Mouse (Mus musculus): ENCODE measurements around the gene Atxn7l3.

Gene Atxn7l3

DNA sequence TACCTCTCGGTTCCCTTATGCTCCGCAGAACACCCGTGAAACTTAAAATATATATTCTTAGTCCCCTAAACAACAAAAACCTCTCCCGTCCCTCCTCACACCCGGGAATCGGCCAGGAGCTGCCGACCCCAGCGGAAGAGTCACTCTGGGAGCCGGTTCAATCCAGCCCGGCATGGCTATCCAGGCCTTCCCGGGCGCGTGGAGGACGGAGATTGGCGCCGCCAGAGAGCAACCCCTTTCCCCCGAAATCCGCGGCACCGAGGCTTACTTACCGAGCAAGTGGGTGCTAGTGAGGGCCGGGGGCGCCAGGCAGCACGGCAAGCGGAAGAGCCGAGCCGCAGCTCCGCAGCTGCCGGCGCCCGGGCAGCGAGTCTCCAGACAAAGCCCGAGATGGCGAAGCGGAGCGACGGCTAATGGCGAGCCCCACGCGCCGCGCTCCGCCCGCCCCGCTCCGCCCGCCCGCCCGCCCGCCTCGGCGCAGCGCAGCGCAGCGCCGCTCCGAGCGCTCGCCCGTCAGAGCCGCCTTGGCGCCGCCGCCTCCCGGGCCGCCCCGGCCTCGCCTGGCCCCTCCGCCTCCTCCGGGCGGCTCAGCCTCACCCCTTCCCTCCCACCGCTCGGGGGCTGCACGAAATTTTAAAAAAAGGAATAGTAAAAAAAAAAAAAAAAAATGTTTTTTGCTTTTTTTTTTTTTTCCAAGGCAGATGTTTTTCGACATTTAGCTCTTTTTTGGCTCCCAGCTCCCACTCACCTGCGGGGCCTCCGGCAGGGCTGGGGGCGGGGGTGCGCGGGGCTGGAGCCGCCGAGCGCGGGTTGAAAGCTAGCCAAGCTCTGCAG lies 22.4 kb upstream of the Atxn7l3 start:
- DNase-seq, result peak; percentile 67

DNA sequence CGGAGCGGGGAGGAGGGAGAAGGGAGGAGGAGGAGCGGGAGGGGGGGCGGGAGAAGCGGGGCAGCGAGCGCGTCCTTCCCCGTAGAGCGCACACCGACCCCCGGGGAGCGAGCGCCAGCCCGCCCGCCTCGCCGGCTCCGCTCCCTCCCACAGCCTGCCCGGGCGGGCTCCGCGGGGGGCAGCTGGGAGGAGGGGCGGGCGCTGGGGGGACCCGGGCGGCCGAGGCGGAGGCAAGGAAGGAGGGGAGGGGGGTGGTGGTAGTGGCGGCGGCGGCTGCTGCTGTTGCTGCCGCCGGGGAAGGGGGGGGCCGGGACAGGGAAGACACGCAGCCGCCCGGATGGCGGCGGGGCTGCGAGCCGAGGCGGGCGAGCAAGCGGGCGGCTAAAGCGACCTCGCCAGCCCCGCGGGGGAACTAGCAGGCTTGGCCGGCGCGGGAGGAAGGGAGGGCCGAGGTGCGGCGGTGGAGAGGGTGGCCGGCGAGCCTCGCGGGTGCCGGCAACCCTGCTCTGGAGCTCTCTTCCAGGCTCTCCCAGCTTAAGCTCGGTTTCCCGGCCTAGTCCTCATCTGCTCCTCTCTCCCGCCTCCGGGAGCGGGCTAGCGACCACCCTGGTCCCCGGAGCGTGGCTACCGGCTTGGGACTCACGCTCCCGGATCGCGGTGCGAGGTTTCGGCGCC lies 21.6 kb upstream of the Atxn7l3 start:
- DNase-seq, result peak; percentile 71

DNA sequence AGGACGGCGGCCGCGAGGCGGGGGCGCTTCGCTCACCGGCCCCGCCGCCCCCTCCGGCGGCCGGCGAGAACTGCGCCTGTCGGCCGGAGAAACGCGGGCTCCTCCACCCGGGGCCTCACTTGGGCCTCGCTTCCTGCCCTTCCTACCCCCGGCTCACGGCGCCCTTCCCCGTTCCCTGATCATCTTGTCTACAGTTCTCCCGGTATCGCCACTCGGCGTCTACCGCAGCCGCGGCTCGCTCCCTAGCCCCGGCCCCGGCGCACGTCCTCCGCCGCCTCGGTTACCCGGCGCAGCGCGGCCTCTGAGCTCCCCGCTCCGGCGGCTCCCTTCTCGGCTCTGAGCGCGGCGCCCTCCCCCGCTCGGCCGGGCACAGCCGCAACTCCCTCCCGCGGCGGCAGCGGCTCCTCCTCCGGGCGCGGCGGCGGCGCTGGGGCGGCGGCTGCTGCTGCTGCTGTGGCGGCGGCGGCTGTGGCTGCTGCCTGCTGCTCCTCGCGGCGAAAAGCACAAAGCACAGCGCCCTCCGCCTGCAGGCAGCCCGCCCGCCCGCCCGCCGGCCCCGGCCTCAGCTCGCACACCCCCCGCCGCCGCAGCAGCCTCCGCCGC lies 21.0 kb upstream of the Atxn7l3 start:
- DNase-seq, result peak; percentile 66

DNA sequence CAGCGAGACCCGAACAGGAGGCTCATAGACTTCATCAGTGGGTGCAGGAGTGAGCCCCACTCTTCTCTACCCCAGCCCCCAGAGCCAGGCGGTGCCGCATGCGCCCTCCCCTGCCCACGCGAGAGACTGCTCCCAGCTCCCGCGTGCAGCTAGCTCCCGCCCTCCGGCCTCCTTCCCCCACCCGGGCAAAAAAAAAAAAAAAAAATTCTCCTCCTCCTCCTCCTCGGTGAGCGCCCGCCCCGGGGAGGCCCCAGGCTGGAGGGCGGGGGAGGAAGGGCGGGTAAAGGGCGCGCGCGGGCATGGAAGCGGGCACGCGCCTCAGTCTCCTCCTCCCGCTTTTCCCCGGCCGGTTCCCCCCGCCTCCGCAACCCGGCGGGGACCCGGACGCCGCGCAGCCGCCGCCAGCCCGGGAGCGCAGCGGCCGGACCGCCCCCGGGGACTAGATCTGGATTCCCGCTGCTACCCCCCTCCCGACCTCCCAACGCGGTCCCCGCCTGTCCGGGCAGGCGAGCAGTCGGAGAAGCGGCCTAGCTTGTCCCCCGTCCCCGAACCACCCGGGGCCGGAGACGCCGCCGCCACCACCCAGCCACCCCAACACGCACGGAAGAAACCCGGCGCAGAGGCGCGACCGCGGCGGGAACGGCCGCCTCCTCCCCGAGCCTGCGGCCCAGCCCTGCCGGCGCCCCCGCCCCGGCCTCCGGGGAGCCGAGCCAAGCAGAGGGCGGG lies 20.3 kb upstream of the Atxn7l3 start:
- peak; percentile 86 for DNase-seq

DNA sequence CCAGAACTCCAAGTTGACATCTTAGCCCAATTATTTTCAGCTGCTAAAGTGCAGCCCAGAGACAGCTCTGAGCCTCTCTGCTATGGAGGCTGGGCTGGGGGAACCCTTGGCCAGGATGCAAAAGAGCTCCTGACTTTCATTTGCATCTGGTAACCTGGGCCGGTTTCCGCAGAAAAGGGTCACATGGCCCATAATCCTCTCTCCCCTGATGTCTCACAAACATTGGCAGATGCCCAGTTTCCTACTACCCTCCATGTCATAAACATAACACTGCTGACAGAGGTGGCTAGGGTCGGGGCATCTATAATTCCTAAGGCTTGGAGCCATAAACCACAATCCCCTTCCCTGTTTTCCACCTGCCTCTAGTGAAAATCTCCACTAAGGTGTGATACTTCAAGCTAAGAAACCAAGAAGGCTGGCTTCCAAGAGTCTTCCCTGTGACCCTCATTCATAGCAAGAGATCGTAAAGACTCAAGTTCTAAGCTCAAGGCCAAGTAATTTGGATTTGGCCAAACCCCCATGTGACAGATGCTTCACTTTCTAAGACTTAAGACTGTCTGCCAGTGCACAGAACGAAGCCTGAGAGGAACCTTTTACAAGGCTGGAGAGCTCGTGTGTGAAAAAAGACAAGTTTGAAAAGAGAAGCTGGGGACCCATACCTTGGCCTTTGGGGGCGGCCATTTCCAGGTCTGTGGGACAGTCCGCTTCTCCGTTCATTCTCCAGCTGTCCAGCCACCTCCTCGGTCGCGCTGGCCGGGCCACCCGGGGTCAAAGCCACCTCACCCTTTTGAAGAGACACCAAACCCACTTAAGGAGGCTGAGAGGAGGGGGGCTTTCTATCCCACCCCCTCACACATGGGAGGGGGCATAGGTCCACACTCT lies 19.5 kb upstream of the Atxn7l3 start:
- DNase-seq, result no peak

DNA sequence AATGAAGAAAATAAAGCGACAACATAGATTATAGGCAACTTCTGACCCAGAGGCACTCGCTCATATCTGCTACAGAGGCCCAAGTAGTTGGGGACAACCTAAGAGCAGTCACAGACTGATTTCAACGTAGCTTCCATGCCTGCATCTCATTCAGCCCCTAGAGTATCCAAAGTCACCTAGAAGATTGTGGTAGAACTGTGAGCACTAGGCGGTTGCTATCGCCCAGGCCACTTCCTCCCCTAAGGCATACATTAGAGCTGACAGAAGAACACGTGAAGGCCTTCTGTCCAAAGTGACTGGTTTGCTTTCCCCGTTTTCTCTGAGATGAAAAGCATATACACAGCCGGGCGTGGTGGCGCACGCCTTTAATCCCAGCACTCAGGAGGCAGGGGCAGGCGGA lies 17.9 kb upstream of the Atxn7l3 start:
- DNase-seq, result no peak

DNA sequence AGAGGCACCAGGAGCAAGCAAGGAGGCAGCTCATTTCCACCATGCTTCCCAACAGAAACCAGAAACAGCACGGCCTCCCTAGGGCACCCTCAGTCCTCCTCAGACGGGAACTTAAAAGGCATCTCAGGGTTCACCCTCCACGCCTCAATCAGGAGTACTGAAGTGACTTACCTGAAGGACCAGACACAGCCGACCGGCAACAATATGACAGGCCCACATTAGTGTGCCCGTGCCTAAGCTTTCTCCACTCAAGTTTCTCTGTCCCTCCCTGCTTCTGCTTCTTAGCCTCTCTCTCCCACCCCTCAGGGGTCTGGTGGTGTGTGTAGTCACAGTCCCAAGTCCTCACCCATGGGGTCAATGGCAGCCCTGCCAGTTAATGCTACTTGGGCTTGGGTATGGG lies 16.2 kb upstream of the Atxn7l3 start:
- no peak for DNase-seq

DNA sequence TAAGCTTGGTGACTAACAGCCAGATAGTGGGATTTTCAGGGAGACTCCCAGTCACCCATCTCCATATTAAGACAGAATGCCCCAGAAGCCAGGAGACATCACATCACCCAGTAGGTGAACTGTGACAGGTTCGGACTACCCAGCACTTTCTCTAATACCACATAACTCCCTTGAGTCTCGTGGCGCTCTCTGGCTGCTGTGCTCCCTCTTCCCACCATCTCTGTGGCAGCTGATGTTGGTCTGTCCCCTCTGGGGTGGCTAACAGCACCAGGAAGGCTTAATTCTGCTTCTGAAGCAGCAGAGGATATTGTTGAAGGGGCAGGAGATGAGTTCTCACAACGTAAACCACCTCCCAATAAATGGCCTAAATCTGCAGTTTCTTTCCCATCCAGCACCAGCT lies 15.5 kb upstream of the Atxn7l3 start:
- DNase-seq, result no peak

DNA sequence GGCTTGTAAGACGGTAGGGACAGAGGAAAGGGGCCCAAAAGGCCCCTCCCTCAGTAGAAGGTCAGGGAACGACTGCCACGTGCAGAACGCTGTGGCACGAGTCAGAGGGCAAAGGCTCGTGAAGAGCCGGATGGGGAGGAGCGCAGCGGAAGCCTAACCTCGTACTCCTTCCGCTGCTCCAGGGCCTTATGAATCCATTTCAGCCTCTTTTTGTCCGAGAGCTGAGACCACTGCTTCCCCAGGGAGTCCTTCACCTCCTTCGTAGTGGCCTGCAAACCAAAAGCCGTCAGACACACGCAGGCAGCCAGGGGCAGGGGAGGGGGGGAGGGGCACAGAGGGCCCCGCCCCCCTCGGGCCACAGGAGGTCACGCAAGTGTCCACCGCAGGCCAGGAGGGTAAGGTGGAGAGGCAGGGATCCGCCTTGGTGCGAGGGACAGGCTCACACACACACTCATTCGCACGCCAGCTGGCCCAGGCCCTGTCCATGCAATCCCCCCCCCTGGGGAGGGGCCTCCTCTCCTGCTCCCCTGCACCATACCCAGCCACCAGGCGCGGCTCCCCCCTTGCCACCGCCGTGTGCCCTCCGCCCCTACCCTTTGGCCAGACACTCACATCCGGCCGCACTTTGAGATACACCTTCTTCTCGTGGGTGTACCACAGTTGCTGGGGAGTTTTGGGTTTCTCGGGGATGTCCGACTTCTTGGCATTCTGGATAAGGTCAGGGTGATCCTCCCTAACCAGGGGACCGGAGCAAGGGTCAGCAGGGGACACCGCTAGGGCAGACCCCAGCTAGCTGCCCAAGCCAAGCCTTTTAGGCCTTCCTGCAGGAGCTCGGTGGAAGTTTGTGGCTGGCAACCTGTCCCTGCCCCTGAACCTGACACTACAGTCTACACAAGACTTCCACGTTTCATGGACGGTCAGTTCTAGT lies 14.6 kb upstream of the Atxn7l3 start:
- DNase-seq, result no peak

DNA sequence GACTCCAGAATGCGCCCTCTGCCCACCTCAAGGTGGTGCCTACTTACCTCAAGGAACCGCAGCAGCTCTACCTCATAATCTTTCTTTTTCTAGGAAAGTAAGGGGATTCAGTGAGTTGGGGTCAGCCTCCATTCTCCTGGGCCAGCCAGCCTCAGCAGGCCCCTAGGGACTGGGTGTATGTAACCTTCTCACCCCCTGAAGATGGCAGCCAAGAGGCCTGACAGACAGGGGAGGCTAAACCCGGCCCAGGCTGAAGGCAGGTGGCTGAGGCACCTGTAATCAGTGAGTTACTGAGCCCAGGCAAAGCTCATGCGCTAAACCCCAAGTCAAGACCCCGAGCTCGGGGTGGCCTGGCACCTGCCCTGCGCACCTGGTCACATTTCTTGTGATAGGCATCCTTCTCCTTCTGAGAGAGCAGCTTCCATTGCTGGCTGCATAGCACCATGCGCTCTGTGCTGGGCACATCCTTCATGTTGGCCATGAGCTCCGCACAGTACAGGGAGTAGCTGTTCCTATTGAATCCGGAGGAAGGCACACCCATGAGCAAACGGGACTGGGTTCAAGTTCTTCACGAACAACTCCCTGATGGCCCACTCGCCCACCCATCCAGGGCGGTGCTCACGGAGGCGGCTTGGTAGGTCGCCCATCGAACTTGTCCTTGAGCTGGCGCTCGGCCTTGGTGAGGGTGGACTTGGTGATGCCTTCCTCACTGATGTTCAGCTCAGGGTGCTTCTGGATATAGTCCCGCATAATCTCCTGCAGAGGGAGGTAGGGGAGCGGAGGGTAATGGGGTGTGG lies 13.6 kb upstream of the Atxn7l3 start:
- no peak for DNase-seq

DNA sequence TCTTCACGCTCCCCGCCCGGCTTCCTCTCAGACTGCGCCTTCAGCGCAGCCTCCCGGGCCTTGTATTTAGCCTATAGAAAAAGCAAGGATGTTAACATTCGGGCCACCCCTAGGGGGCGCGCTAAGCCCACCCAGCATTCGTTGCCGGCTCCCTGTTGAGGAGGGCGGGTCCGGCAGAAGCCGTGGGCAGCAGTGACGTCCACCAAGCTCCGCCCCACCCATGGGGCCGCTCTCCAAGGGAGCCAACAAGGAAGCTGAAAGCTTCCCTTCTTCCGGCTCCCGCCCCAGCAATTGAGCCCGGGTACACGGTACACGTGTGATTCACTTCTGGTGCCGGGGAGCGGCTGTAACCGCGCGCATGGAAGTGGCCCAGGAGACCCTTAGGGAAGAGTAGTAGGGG lies 12.5 kb upstream of the Atxn7l3 start:
- peak; percentile 94 for DNase-seq

DNA sequence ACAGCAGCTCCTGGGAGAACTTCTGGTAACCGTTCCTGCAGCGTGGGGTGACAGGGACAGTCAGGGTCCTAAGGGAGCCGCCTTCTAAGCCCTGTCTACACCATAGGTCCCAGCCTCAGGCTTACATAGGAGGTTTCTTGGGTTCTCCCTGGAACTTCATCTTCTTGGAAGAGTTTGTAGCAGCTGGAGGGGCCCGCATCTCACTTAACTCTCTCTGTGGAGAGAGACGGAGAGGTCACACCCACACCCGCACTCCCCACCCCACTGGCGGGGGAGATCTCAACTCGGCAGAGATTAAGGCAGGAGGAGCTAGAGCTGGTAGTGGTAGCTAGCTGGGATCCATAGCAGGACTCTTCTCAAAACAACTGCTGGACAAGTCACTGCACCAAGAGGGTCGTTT lies 11.7 kb upstream of the Atxn7l3 start:
- peak; percentile 25 for DNase-seq

DNA sequence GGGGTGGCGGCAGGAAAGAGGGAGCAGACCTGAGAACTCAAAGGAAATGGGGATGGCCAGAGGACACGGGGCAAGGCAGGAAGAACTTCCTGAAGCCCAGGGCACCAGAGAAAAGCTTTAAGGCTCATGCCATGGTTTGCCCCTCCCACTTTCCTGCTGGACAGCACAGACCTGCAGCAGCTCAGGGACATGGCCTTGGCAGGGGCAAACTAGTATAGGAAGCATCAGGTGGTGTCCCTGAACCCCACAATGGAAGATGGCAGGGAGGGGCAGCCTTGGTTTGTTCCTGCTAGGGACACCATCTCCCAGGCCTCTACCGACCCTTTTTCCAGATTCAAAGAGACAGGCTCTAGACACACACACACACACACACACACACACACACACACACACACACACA lies 8.9 kb upstream of the Atxn7l3 start:
- no peak for DNase-seq

DNA sequence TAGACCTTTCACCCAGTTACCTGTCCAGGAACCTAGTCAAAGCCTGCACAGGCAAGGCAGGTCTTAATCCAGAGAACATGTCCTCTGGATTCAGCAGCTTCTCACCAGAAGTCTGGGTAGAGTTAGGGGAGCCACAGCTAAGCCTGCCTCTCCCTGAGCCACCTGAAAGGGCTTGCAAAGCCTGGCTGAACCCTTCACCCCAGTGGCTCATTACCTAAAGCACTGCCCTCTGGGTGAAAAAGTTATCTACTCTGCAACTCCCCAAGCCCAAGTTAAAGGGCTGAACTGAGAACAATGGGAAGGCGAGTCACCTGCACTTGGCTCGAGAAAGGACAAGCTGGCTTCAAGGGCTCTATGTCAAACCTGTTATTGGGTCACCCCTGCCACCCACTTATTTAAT lies 7.7 kb upstream of the Atxn7l3 start:
- DNase-seq, result no peak

DNA sequence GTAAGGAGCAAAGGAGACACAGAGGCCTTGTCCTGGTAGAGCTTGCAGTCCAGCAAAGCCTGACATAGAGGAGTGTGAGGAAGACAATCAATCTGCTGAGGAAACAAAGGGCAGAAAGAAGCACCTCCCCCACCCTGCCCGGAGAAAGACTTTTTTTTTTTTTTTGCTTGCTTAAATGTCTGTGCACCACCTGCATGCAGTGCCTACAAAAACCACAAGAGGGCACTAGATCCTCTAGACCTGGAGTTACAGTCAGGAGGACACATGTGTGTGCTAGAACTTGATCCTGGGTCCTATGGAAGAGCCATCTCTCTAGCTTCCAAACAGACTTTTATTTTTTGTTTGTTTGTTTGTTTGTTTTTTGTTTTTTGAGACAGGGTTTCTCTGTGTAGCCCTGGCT lies 3.4 kb upstream of the Atxn7l3 start:
- DNase-seq, result peak; percentile 45

DNA sequence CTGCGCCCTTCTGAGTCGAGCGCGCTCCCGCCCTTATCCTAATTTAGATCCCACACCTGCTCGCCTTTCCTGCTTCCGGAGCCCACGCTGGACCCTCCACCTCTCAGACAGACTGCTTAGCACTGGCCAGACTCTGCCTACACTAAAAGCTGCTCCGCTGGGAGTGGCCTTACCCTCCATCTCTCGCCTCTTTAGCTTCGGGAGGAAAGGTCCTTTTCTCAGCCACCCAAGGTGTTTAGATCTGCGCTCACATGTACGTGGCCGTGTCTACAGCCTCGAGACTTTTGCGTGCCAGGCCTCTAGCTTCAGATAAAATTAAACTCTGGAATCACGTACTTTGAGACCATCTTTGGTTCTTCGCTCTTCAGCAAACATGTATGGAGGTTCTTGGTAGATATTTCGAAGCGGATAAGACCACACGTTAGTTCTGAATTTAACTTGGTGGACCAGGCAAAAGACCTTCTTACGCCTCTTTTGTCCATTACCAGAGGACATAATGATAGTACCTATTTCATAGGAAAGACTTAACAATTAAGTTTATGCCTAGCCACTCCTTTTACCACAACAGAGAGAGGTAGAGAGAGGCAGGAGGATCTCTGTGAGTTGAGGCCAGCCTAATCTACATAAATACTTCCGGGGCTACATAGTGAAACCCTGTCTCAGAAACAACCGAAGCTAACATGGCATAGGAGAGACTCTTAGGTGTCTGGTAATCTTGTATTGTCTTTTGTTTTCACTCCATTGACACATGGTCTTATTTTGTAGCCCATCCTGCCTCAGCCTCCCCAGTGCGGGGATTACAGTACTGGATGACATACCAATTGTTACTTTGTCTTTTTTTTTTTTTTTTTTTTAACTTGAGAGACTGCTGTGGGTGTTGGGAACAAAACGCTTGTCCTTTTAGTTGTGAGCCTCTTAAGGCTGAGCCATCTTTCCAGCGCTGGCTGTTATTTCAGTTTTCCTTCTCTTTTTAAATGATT lies 1.4 kb upstream of the Atxn7l3 start:
- no peak for DNase-seq

DNA sequence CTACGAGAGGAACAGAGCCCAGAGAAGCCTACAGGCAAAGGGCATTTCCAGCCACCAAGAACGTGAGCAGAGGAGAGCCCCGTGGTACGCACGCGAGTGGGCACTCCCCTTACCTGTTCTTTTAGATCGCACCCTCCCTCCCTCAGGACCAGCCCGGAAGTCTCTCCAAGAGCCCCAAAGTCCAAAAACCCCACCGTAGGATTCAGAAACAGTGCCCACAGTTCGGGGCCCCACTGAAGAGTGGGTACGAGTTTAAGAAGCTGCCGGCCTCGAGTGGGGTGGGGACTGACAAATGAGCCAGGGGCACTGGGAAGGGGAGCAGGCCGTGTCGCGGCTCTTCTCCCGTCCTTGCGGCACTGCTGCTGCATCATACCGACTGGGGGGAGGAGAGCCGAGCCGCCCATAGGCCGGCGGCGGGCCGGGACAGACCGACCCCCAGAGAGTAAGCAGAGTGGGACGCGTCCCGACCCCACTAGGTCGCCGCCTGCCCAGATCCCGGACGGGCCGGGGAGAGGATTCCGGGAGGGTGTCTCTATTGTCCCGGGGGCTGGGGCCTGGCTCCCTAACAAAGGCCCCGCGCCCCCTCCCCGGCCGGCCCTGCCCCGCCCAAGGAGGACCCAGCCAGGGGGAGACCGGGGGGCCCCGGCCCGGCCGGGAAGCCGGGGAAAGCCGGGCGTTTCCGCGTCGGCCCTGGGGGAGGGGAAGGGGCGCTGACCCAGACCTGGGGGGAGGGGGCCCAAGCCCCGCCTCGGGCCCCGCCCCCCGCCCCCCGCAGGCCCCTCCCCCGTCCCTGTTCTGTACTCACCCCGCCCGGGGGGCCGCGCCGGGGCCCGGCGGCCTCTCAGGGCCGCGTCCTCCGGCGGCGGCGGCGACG lies 596 bp downstream of the Atxn7l3 start:
- DNase-seq, result peak; percentile 54

All from cerebellum, adult 8-10 months (tissue).